Mouse (Mus musculus) E14TG2a.4 (cell line): ENCODE results near the gene Sectm1b.

ENCODE experiments used
- CTCF ChIP-seq: conservative IDR thresholded peaks from 2 replicates; pipeline ENCODE4 v1.5.1; 2014; ENCODE audit warnings: low read length
- NANOG ChIP-seq: IDR thresholded peaks from 2 replicates; pipeline ENCODE4 v1.6.1; 2014; ENCODE audit warnings: borderline replicate concordance, low read length, mixed read lengths
- POU5F1 ChIP-seq: IDR thresholded peaks from 2 replicates; pipeline ENCODE4 v1.6.1; 2014; ENCODE audit warnings: low read length, borderline replicate concordance

DNA sequence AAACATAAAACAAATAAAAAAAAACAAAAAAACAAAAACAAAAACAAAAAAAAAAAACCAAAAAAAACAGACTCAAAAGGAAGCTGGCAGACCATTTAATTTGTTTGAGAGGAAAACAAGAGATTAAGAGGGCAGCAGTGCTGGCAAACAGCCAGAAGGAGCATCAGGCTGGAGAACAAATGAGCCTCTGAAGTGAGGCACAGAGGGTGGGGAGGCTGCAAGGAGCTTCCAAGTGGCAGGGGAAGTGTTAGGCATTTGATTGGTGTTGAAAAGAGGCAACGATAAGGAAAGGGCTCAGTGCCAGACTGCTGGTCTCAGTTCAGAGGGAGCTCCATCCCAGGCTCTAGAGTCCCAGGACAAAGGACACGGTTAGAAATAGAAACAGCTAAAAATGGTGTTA is 46.6 kb upstream of the Sectm1b start:
- TF ChIP-seq CTCF (no peak), POU5F1 (no peak), NANOG (no peak)
